Comparison of ENCODE assay signal across 9 mouse cellular contexts in the genomic region with DNA sequence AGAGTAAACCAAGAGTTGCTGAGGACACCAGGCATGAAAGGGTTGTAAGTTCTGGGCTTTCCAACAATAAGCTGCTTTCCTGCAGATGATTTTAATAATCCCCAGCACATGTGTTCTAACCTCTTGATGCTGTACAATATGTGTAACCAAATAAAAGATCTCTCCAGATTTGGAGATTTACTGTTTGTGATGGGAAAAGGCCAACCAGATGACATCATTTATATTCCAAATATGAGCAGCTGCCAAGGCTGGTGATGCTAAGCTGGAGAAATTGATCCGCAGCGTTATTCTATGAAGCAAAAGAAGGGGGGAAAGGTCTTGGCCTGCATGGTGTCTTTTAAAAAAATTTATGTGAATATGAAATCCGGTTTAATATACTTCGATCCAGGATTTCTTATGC.
"Had no signal": no experiment of that assay in that cellular context is flagged by ENCODE, and none has a peak within 500 bp of the region (broad histone marks: within the 10 kb centered on the region; RNA-seq: fewer than 3 reads in every experiment).

No protein-coding gene starts in this region.

- DNase-seq: kidney, adult 18-20 months; kidney, postnatal 25 days; layer of hippocampus, adult 9-11 months; lung, adult 18-20 months; lung, postnatal 10 days; lung, postnatal 36 days; thymus, adult 2 months; thymus, postnatal 14 days; thymus, postnatal 4 days had no signal
